Mouse (Mus musculus) hindbrain, embryonic 10.5 days (tissue): Measurements from ENCODE around the gene Tubb3. TPM values are rescaled to one million over a fixed set of nuclear protein-coding genes. Genes with fewer than 3 reads are reported as not detected.
"Not testable (repeated sequence)": the region's sequence is repeated elsewhere in the genome, so short reads cannot be mapped to it uniquely, and the experiment has no call there.

Source experiments
- DNase-seq: peaks from one replicate; pipeline ENCODE4 v3.0.0-alpha.2; 2017; ENCODE audit warnings: low spot score
- H3K27ac ChIP-seq: fragments of 300-500 bp; sonication (generic); 2 replicates; pipeline ENCODE4 v1.5.1; 2016; ENCODE audit warnings: mild to moderate bottlenecking, moderate library complexity
- H3K27me3 ChIP-seq: fragments of 300-500 bp; sonication (generic); 2 replicates; pipeline ENCODE4 v1.6.1; 2016; ENCODE audit warnings: mild to moderate bottlenecking; ENCODE audit not compliant: poor library complexity, insufficient read depth, severe bottlenecking
- H3K36me3 ChIP-seq: fragments of 300-500 bp; sonication (generic); 2 replicates; pipeline ENCODE4 v1.6.1; 2016; ENCODE audit warnings: mild to moderate bottlenecking, moderate library complexity
- H3K4me1 ChIP-seq: fragments of 300-500 bp; sonication (generic); replicated peaks from 2 replicates; pipeline ENCODE4 v1.6.1; 2016; ENCODE audit warnings: mild to moderate bottlenecking
- H3K4me3 ChIP-seq: fragments of 300-500 bp; sonication (generic); 2 replicates; pipeline ENCODE4 v1.5.1; 2016; ENCODE audit warnings: mild to moderate bottlenecking, moderate library complexity
- H3K9me3 ChIP-seq: fragments of 300-500 bp; sonication (generic); 2 replicates; pipeline ENCODE4 v1.6.1; 2016; ENCODE audit warnings: mild to moderate bottlenecking, moderate library complexity
- whole genome bisulfite sequencing: fragments of 180-500 bp; shearing (Covaris S2); methylation state at CpG from one replicate; pipeline ENCODE4 v1.1.7; 2016; 5-methylcytosine and 5-hydroxymethylcytosine counted together
- polyA plus RNA-seq: library from polyadenylated mRNA; unstranded; fragments of >200 nt; fragmentation: Nextera tagmentation; extraction: Ambion mirVana; gene quantifications from 2 replicates; pipeline ENCODE4 v1.2.1, GENCODE M21; 2016

Tubb3 gene
- polyA plus RNA-seq, 1 experiment from 2014 or later = 909 TPM

- H3K27me3 ChIP-seq = no peaks in the 10 kb centered on the region
- no peak overlapping the region for H3K27ac ChIP-seq
- no peak overlapping the region for H3K4me3 ChIP-seq
- WGBS = 97% methylated on average over 29 of the region's 29 CpGs
- H3K9me3 ChIP-seq = peaks cover 67% of the 10 kb centered on the region
- no peak for DNase-seq
- H3K4me1 ChIP-seq = no peaks in the 10 kb centered on the region
- no peaks in the 10 kb centered on the region for H3K36me3 ChIP-seq
Observed at GRCm38 (mm10) chr8:123428343-123428893, 17.2 kb downstream of the Tubb3 start.

GRCm38 (mm10) chr8:123428939-123429721 is 17.9 kb downstream of the Tubb3 start:
- H3K36me3 ChIP-seq = no peaks in the 10 kb centered on the region
- no peak for DNase-seq
- H3K9me3 ChIP-seq = peaks cover 71% of the 10 kb centered on the region
- no peaks in the 10 kb centered on the region for H3K27me3 ChIP-seq
- H3K4me3 ChIP-seq = no peak overlapping the region
- WGBS = 95% methylated on average over 23 of the region's 23 CpGs
- no peaks in the 10 kb centered on the region for H3K4me1 ChIP-seq
- no peak overlapping the region for H3K27ac ChIP-seq

GRCm38 (mm10) chr8:123429722-123430013 is 18.4 kb downstream of the Tubb3 start:
- H3K4me3 ChIP-seq, H3K36me3 ChIP-seq, H3K27ac ChIP-seq, H3K27me3 ChIP-seq, DNase-seq, H3K4me1 ChIP-seq: not testable (repeated sequence)
- H3K9me3 ChIP-seq = peaks cover 75% of the 10 kb centered on the region
- 95% methylated on average over 15 of the region's 15 CpGs for WGBS

GRCm38 (mm10) chr8:123430936-123431335 is 19.7 kb downstream of the Tubb3 start:
- H3K27me3 ChIP-seq = not testable (repeated sequence)
- peaks cover 80% of the 10 kb centered on the region for H3K9me3 ChIP-seq

GRCm38 (mm10) chr8:123431616-123432365 is 20.6 kb downstream of the Tubb3 start:
- Histone ChIP-seq H3K27ac (no peak overlapping the region), H3K4me1 (no peaks in the 10 kb centered on the region), H3K4me3 (no peak overlapping the region), H3K36me3 (no peaks in the 10 kb centered on the region), H3K9me3 (peaks cover 75% of the 10 kb centered on the region), H3K27me3 (no peaks in the 10 kb centered on the region)
- DNase-seq = no peak
- 94% methylated on average over 25 of the region's 25 CpGs for WGBS

More at GRCm38 (mm10) chr8:123430936-123431335, 19.7 kb downstream of the Tubb3 start:
- DNase-seq, H3K4me1 ChIP-seq, H3K4me3 ChIP-seq, H3K36me3 ChIP-seq, H3K27ac ChIP-seq: not testable (repeated sequence)
- WGBS = 90% methylated on average over 8 of the region's 8 CpGs

- Histone ChIP-seq H3K27me3 (no peaks in the 10 kb centered on the region), H3K36me3 (no peaks in the 10 kb centered on the region), H3K4me3 (no peak overlapping the region), H3K27ac (no peak overlapping the region), H3K9me3 (peaks cover 69% of the 10 kb centered on the region), H3K4me1 (no peaks in the 10 kb centered on the region)
- DNase-seq = no peak
- 94% methylated on average over 16 of the region's 16 CpGs for WGBS
Observed at GRCm38 (mm10) chr8:123432381-123432780, 21.2 kb downstream of the Tubb3 start.

GRCm38 (mm10) chr8:123433241-123433974 is 22.2 kb downstream of the Tubb3 start:
- H3K9me3 ChIP-seq = peaks cover 58% of the 10 kb centered on the region
- 98% methylated on average over 47 of the region's 47 CpGs for WGBS
- not testable (repeated sequence) for H3K27me3 ChIP-seq, DNase-seq, H3K4me1 ChIP-seq, H3K27ac ChIP-seq, H3K36me3 ChIP-seq, H3K4me3 ChIP-seq

- 97% methylated on average over 2 of the region's 2 CpGs for WGBS
Observed at GRCm38 (mm10) chr8:123441788-123442187, 30.6 kb downstream of the Tubb3 start.

GRCm38 (mm10) chr8:123442351-123442750 is 31.1 kb downstream of the Tubb3 start:
- H3K9me3 ChIP-seq = no peaks in the 10 kb centered on the region
- H3K4me3 ChIP-seq = peak overlapping the region; percentile 76
- 81% methylated on average over 5 of the region's 5 CpGs for WGBS

More at GRCm38 (mm10) chr8:123441788-123442187, 30.6 kb downstream of the Tubb3 start:
- Histone ChIP-seq H3K27me3 (no peaks in the 10 kb centered on the region), H3K9me3 (no peaks in the 10 kb centered on the region), H3K36me3 (peaks cover 6% of the 10 kb centered on the region; the same call in 1 of the 2 replicates), H3K27ac (no peak overlapping the region), H3K4me1 (peaks cover 20% of the 10 kb centered on the region), H3K4me3 (no peak overlapping the region)
- no peak for DNase-seq

GRCm38 (mm10) chr8:123442871-123443575 is 31.8 kb downstream of the Tubb3 start:
- Histone ChIP-seq H3K36me3 (peaks cover 6% of the 10 kb centered on the region; the same call in 1 of the 2 replicates), H3K27ac (peak overlapping the region; percentile 98), H3K27me3 (no peaks in the 10 kb centered on the region), H3K4me3 (peak overlapping the region; percentile 76), H3K4me1 (peaks cover 20% of the 10 kb centered on the region), H3K9me3 (no peaks in the 10 kb centered on the region)
- DNase-seq = peak; percentile 94
- 1% methylated on average over 41 of the region's 41 CpGs for WGBS

More at GRCm38 (mm10) chr8:123442351-123442750, 31.1 kb downstream of the Tubb3 start:
- Histone ChIP-seq H3K27ac (no peak overlapping the region), H3K4me1 (peaks cover 20% of the 10 kb centered on the region), H3K36me3 (peaks cover 6% of the 10 kb centered on the region; the same call in 1 of the 2 replicates), H3K27me3 (no peaks in the 10 kb centered on the region)
- DNase-seq = no peak

GRCm38 (mm10) chr8:123443576-123443921 is 32.3 kb downstream of the Tubb3 start:
- Histone ChIP-seq H3K9me3 (no peaks in the 10 kb centered on the region), H3K27me3 (no peaks in the 10 kb centered on the region), H3K36me3 (peaks cover 10% of the 10 kb centered on the region), H3K4me1 (peaks cover 20% of the 10 kb centered on the region), H3K27ac (peak overlapping the region; percentile 98), H3K4me3 (peak overlapping the region; percentile 76)
- WGBS = 42% methylated on average over 4 of the region's 4 CpGs
- no peak for DNase-seq

GRCm38 (mm10) chr8:123444131-123444530 is 32.9 kb downstream of the Tubb3 start:
- no peaks in the 10 kb centered on the region for H3K27me3 ChIP-seq
- H3K36me3 ChIP-seq = peaks cover 13% of the 10 kb centered on the region
- 88% methylated on average over 6 of the region's 6 CpGs for WGBS
- H3K9me3 ChIP-seq = no peaks in the 10 kb centered on the region
- no peak overlapping the region for H3K27ac ChIP-seq
- peak overlapping the region; percentile 76; the same call in 1 of the 2 replicates for H3K4me3 ChIP-seq
- H3K4me1 ChIP-seq = peaks cover 20% of the 10 kb centered on the region
- no peak for DNase-seq
